Mouse (Mus musculus) E14TG2a.4 (cell line): ENCODE data around the gene Osm.

Source experiments
- CTCF ChIP-seq: conservative IDR thresholded peaks from 2 replicates; pipeline ENCODE4 v1.5.1; 2014; ENCODE audit warnings: low read length
- POU5F1 ChIP-seq: IDR thresholded peaks from 2 replicates; pipeline ENCODE4 v1.6.1; 2014; ENCODE audit warnings: low read length, borderline replicate concordance

- no peak for TF ChIP-seq CTCF
- TF ChIP-seq POU5F1, result no peak
Measured at GRCm38 (mm10) chr11:4218637-4219036, 17.6 kb upstream of the Osm start.
